Mouse (Mus musculus): ENCODE results near the gene Plxnb3.
A peak's percentile ranks its signal among the peaks of the same experiment; 100 is the strongest.

DNA sequence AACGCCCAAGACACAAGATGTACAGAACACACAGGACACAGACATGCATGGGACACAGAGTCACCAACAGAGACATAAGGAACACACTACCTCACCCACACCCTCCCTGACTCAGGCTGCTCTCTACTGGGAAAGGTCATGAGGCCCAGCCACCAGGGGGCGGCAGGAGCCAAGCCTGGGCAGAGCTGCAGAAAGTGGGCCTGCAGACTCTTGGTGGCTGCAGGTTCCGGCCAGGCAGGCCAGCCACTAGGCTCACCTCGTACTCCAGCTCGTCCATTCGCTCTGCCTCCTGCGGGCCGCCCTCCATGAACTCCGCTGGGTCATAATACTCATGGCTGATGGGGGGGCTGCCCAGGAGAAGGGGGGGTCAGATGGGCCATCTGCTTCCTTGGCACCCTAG lies 41.6 kb downstream of the Plxnb3 start:
- TF ChIP-seq CTCF (IDR thresholded peaks at IDR 0.05; ENCODE audit: low read depth, low read length), result peak; percentile 49
- TF ChIP-seq GATA1 (IDR thresholded peaks at IDR 0.05; ENCODE audit: borderline replicate concordance, low read length), result no peak
- TF ChIP-seq TAL1 (conservative IDR thresholded peaks at IDR 0.05; ENCODE audit: low read depth, low read length), result no peak
- no peak for TF ChIP-seq GATA2 (IDR thresholded peaks at IDR 0.05; ENCODE audit: borderline replicate concordance, low read depth, low read length)
- no peak for TF ChIP-seq POLR2AphosphoS5 (IDR thresholded peaks at IDR 0.05; ENCODE audit: insufficient replicate concordance, low read depth, low read length)

All from G1E (cell line).